Mouse (Mus musculus): ENCODE measurements at regions not wholly inside any gene's neighbourhood (a gene's known extent, or its start where the extent isn't known, plus 50 kb on each side); places are given as distances from the start of the nearest gene placed in this dataset.

GRCm38 (mm10) chr4:93467424-93467823 is 132.1 kb upstream of the Tusc1 start:
- no peak for TF ChIP-seq CTCF (IDR thresholded peaks at IDR 0.05; ENCODE audit: insufficient read depth, low read length)
- TF ChIP-seq POLR2A (IDR thresholded peaks at IDR 0.05; ENCODE audit: borderline replicate concordance, extremely low read depth, low read depth, low read length): no peak
